Mouse (Mus musculus) heart, embryonic 14.5 days (tissue): ENCODE results near the gene Brpf1. TPM values are rescaled to one million over a fixed set of nuclear protein-coding genes. Genes with fewer than 3 reads are reported as not detected.

Experiments used
- ATAC-seq: fragments of 200-750 bp; cut with Nextera tagmentation; 2 replicates; pipeline ENCODE4 v1.8.0; 2017; ENCODE audit warnings: low read depth, moderate TSS enrichment; ENCODE audit not compliant: insufficient number of reproducible peaks, insufficient read depth, low FRiP score
- H3K27ac ChIP-seq, 2 experiments: fragments of 200-500 bp in 1 of 2; fragments of 300-500 bp in 1 of 2; sonication (generic) in 1 of 2; replicated peaks in 1 of 2; 2 replicates each; pipeline ENCODE4 v1.5.1; 2012 to 2014; ENCODE audit warnings: low read depth in 2 of 2, low read length in 2 of 2, control low read depth in 1 of 2, mild to moderate bottlenecking in 1 of 2, mixed read lengths in 1 of 2; ENCODE audit not compliant: control insufficient read depth in 1 of 2, insufficient read depth in 1 of 2
- H3K27me3 ChIP-seq: fragments of 300-500 bp; sonication (generic); 2 replicates; pipeline ENCODE4 v1.6.1; 2014; ENCODE audit warnings: mild to moderate bottlenecking, low read length, control low read depth; ENCODE audit not compliant: control insufficient read depth, insufficient read depth
- H3K36me3 ChIP-seq: fragments of 300-500 bp; sonication (generic); 2 replicates; pipeline ENCODE4 v1.6.1; 2014; ENCODE audit warnings: mild to moderate bottlenecking, control low read depth, low read length, mixed read lengths; ENCODE audit not compliant: control insufficient read depth, insufficient read depth
- H3K4me1 ChIP-seq, 2 experiments: fragments of 200-500 bp in 1 of 2; fragments of 300-500 bp in 1 of 2; sonication (generic) in 1 of 2; 2 replicates each; pipeline ENCODE4 v1.6.1; 2012 to 2014; ENCODE audit warnings: low read length in 2 of 2, control low read depth in 1 of 2, mixed read lengths in 1 of 2; ENCODE audit not compliant: control insufficient read depth in 2 of 2, insufficient read depth in 2 of 2
- H3K4me2 ChIP-seq: fragments of 300-500 bp; sonication (generic); 2 replicates; pipeline ENCODE4 v1.6.1; 2014; ENCODE audit warnings: mild to moderate bottlenecking, low read length
- H3K4me3 ChIP-seq, 2 experiments: fragments of 200-500 bp in 1 of 2; fragments of 300-500 bp in 1 of 2; sonication (generic) in 1 of 2; 2 replicates each; pipeline ENCODE4 v1.5.1; 2012 to 2014; ENCODE audit warnings: low read length in 2 of 2, mild to moderate bottlenecking in 2 of 2, control low read depth in 1 of 2, low read depth in 1 of 2, moderate library complexity in 1 of 2; ENCODE audit not compliant: control insufficient read depth in 1 of 2, insufficient read depth in 1 of 2
- H3K9ac ChIP-seq: fragments of 300-500 bp; sonication (generic); 2 replicates; pipeline ENCODE4 v1.6.1; 2014; ENCODE audit warnings: mild to moderate bottlenecking, low read length
- H3K9me3 ChIP-seq: fragments of 300-500 bp; sonication (generic); 2 replicates; pipeline ENCODE4 v1.6.1; 2016; ENCODE audit warnings: low read length, control low read depth; ENCODE audit not compliant: control insufficient read depth
- WGBS: fragments of 180-500 bp; shearing (Covaris S2); extraction: QIAGEN DNeasy Blood & Tissue Kit; methylation state at CpG from one replicate; pipeline ENCODE4 v1.1.7; 2014; 5-methylcytosine and 5-hydroxymethylcytosine counted together
- polyA plus RNA-seq: library from polyadenylated mRNA; unstranded; fragments of >200 nt; fragmentation: Nextera tagmentation; extraction: Ambion mirVana; gene quantifications from 2 replicates; pipeline ENCODE4 v1.2.1, GENCODE M21; 2014

The Brpf1 gene
- polyA plus RNA-seq, 1 experiment from 2014 or later = 11.8 TPM

- Histone ChIP-seq H3K36me3 (no peaks in the 10 kb centered on the region), H3K4me2 (no peak overlapping the region), H3K4me3 (no peak overlapping the region), H3K27me3 (peaks cover 38% of the 10 kb centered on the region), H3K27ac (no peak overlapping the region), H3K9me3 (no peaks in the 10 kb centered on the region), H3K9ac (no peak overlapping the region), H3K4me1 (peaks cover 0 to 2% of the 10 kb centered on the region in 2 experiments; a peak in 1 of 4 replicates)
- no peak for ATAC-seq
- 62% methylated on average over 4 of the region's 4 CpGs for WGBS
Measured at GRCm38 (mm10) chr6:113287236-113287635, 19.7 kb upstream of the Brpf1 start.

- H3K9ac ChIP-seq = no peak overlapping the region
- no peaks in the 10 kb centered on the region for H3K9me3 ChIP-seq
- H3K4me3 ChIP-seq = no peak overlapping the region
- H3K27me3 ChIP-seq = peaks cover 17% of the 10 kb centered on the region
- H3K4me2 ChIP-seq = no peak overlapping the region
- H3K27ac ChIP-seq = no peak overlapping the region
- no peak for ATAC-seq
- WGBS = 81% methylated on average over 15 of the region's 15 CpGs
- H3K36me3 ChIP-seq = no peaks in the 10 kb centered on the region
- no peaks in the 10 kb centered on the region for H3K4me1 ChIP-seq
Measured at GRCm38 (mm10) chr6:113289346-113289745, 17.6 kb upstream of the Brpf1 start.

- H3K9ac ChIP-seq = no peak overlapping the region
- no peak overlapping the region for H3K27ac ChIP-seq
- no peak overlapping the region for H3K4me3 ChIP-seq
- no peak overlapping the region for H3K4me2 ChIP-seq
- no peaks in the 10 kb centered on the region for H3K36me3 ChIP-seq
- H3K27me3 ChIP-seq = peaks cover 8% of the 10 kb centered on the region; the same call in 1 of the 2 replicates
- no peaks in the 10 kb centered on the region for H3K4me1 ChIP-seq
- H3K9me3 ChIP-seq = no peaks in the 10 kb centered on the region
- 62% methylated on average over 6 of the region's 6 CpGs for WGBS
- no peak for ATAC-seq
Measured at GRCm38 (mm10) chr6:113290346-113290745, 16.6 kb upstream of the Brpf1 start.

GRCm38 (mm10) chr6:113292938-113293337 lies 14.0 kb upstream of the Brpf1 start:
- Histone ChIP-seq H3K9ac (no peak overlapping the region), H3K27me3 (no peaks in the 10 kb centered on the region), H3K9me3 (no peaks in the 10 kb centered on the region), H3K4me2 (no peak overlapping the region), H3K4me3 (no peak overlapping the region), H3K36me3 (no peaks in the 10 kb centered on the region), H3K27ac (no peak overlapping the region), H3K4me1 (no peaks in the 10 kb centered on the region)
- WGBS = 27% methylated on average over 5 of the region's 5 CpGs
- no peak for ATAC-seq

- H3K9ac ChIP-seq = no peak overlapping the region
- H3K36me3 ChIP-seq = no peaks in the 10 kb centered on the region
- no peak for ATAC-seq
- no peaks in the 10 kb centered on the region for H3K4me1 ChIP-seq
- no peak overlapping the region for H3K4me2 ChIP-seq
- WGBS = 63% methylated on average over 2 of the region's 2 CpGs
- H3K9me3 ChIP-seq = no peaks in the 10 kb centered on the region
- H3K27ac ChIP-seq = no peak overlapping the region
- no peak overlapping the region for H3K4me3 ChIP-seq
- H3K27me3 ChIP-seq = no peaks in the 10 kb centered on the region
Measured at GRCm38 (mm10) chr6:113296046-113296445, 10.9 kb upstream of the Brpf1 start.

GRCm38 (mm10) chr6:113296639-113297038 lies 10.3 kb upstream of the Brpf1 start:
- WGBS = 64% methylated on average over 4 of the region's 4 CpGs
- ATAC-seq = no peak
- Histone ChIP-seq H3K4me3 (no peak overlapping the region), H3K9me3 (no peaks in the 10 kb centered on the region), H3K27ac (no peak overlapping the region), H3K4me2 (no peak overlapping the region), H3K4me1 (no peaks in the 10 kb centered on the region), H3K9ac (no peak overlapping the region), H3K27me3 (no peaks in the 10 kb centered on the region), H3K36me3 (no peaks in the 10 kb centered on the region)

GRCm38 (mm10) chr6:113301350-113301749 lies 5.6 kb upstream of the Brpf1 start:
- Histone ChIP-seq H3K4me2 (no peak overlapping the region), H3K9me3 (no peaks in the 10 kb centered on the region), H3K9ac (no peak overlapping the region), H3K4me3 (no peak overlapping the region), H3K36me3 (no peaks in the 10 kb centered on the region), H3K27ac (no peak overlapping the region), H3K4me1 (peaks cover 0 to 3% of the 10 kb centered on the region in 2 experiments; a peak in 1 of 4 replicates), H3K27me3 (no peaks in the 10 kb centered on the region)
- WGBS = 75% methylated on average over 5 of the region's 5 CpGs
- no peak for ATAC-seq

- ATAC-seq = no peak
- no peaks in the 10 kb centered on the region for H3K36me3 ChIP-seq
- WGBS = 17% methylated on average over 3 of the region's 3 CpGs
Measured at GRCm38 (mm10) chr6:113302258-113302657, 4.7 kb upstream of the Brpf1 start.

More at GRCm38 (mm10) chr6:113302258-113302657, 4.7 kb upstream of the Brpf1 start:
- Histone ChIP-seq H3K27ac (no peak overlapping the region), H3K9ac (no peak overlapping the region), H3K9me3 (no peaks in the 10 kb centered on the region), H3K4me2 (no peak overlapping the region), H3K4me3 (no peak overlapping the region), H3K4me1 (peaks cover 0 to 3% of the 10 kb centered on the region in 2 experiments; a peak in 1 of 4 replicates), H3K27me3 (no peaks in the 10 kb centered on the region)
